Mouse (Mus musculus): ENCODE data around the gene Tcp11x2.

DNA sequence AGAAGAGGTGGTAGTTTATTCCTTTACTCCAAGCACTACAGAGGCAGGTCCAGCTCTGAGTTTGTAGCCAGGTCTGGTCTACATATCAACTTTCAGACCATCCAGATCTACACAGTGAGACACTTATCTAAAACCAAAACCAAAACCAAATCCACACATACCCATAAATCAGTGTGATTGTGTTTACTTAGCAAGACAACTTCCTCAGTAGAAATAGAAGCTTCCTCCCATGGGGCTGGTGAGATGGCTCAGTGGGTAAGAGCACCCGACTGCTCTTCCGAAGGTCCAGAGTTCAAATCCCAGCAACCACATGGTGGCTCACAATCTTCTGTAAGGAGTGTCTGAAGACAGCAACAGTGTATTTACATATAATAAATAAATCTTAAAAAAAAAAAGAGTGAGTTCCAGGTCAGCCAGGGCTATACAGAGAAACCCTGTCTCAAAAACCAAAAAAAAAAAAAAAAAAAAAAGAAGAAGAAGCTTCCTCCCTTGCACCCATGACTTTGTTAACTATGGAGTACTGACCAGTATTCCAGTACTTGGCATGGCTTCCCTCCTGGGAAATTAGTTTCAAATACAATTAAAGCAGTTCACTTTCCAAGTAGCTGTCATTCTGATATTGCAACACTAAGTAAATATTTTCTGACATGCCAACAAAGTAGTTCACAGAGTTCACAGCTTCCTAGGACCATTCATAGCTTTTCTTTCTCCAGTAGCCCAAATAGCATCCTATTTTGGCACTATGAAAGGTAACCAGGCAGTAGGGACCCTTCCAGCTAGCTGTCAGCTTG is 45.3 kb upstream of the Tcp11x2 start:
- no peak for TF ChIP-seq CTCF (IDR thresholded peaks at IDR 0.05; ENCODE audit: low read depth, low read length)
- no peak for TF ChIP-seq POLR2A (IDR thresholded peaks at IDR 0.05; ENCODE audit: insufficient read depth, low read length)

Data from ES-Bruce4 (cell line).